ENCODE assay signal across 24 mouse cellular contexts in genomic region chr15:22726574-22726973, GRCm38 (mm10).
DNase-seq lines count a peak whose midpoint lies in the region; ATAC-seq lines count a peak whose summit lies in the region.
"Had no signal": no experiment of that assay in that cellular context is flagged by ENCODE, and none has a peak within 500 bp of the region (broad histone marks: within the 10 kb centered on the region; RNA-seq: fewer than 3 reads in every experiment).

No protein-coding gene starts in this region.

- no peak for DNase-seq in hindbrain, embryonic 11.5 days (ENCODE audit: low spot score)
- peak; percentile 78 for DNase-seq in brain, adult 2 months (ENCODE audit: low read depth, low spot score)
- DNase-seq in cerebellum, adult 8-10 months = peak; percentile 38
- DNase-seq in layer of hippocampus, postnatal 10 days (ENCODE audit: low spot score in 2 of 2) = no peak
- no peak for DNase-seq in embryo, embryonic 9.5 days (ENCODE audit: extremely low spot score)
- DNase-seq: adrenal gland, postnatal 36 days; gastrocnemius, adult 2 months; heart, postnatal 36 days; kidney, adult 9 months; kidney, postnatal 25 days; layer of hippocampus, postnatal 36 days; lung, embryonic 14.5 days; lung, postnatal 36 days had no signal

- no peak overlapping the region for H3K27ac ChIP-seq in hindbrain, embryonic 16.5 days (ENCODE audit: low read depth, low read length)
- H3K27ac ChIP-seq in hindbrain, embryonic 11.5 days (ENCODE audit: low read depth, low read length) = no peak overlapping the region
- H3K27ac ChIP-seq in forebrain, embryonic 16.5 days (ENCODE audit: low read length) = no peak overlapping the region
- H3K27ac ChIP-seq: gastrocnemius, adult 2 months; heart, embryonic 15.5 days; hindbrain, embryonic 15.5 days; layer of hippocampus, adult 2 months; limb, embryonic 13.5 days; liver, embryonic 14.5 days; midbrain, embryonic 13.5 days; neural tube, embryonic 12.5 days had no signal

- H3K4me1 ChIP-seq in hindbrain, embryonic 16.5 days (ENCODE audit: control insufficient read depth, insufficient read depth, low read depth, low read length) = no peaks in the 10 kb centered on the region
- no peaks in the 10 kb centered on the region for H3K4me1 ChIP-seq in hindbrain, embryonic 11.5 days (replicated peaks; ENCODE audit: control insufficient read depth, insufficient read depth, low read length)
- H3K4me1 ChIP-seq in forebrain, embryonic 16.5 days (replicated peaks; ENCODE audit: control insufficient read depth, insufficient read depth, low read length) = 0 out of 2 replicates have a peak, but pooled peaks cover 2% of the 10 kb centered on the region
- H3K4me1 ChIP-seq: heart, embryonic 15.5 days; hindbrain, embryonic 15.5 days; limb, embryonic 13.5 days; megakaryocyte, embryonic 14.5 days; midbrain, embryonic 13.5 days; neural tube, embryonic 12.5 days had no signal

- H3K4me2 ChIP-seq in hindbrain, embryonic 16.5 days (ENCODE audit: low read length) = no peak overlapping the region
- H3K4me2 ChIP-seq in hindbrain, embryonic 11.5 days (replicated peaks; ENCODE audit: low read depth, low read length) = no peak overlapping the region
- H3K4me2 ChIP-seq in forebrain, embryonic 16.5 days (ENCODE audit: low read length) = no peak overlapping the region
- H3K4me2 ChIP-seq: heart, embryonic 15.5 days; hindbrain, embryonic 15.5 days; limb, embryonic 13.5 days; lung, embryonic 14.5 days; midbrain, embryonic 13.5 days; neural tube, embryonic 12.5 days had no signal

- ATAC-seq in hindbrain, embryonic 16.5 days = peak; percentile 63; the same call in 1 of the 2 replicates
- ATAC-seq in hindbrain, embryonic 11.5 days (ENCODE audit: low FRiP score) = no peak
- ATAC-seq in forebrain, embryonic 16.5 days = peak; percentile 67
- ATAC-seq: intestine, embryonic 16.5 days; midbrain, embryonic 13.5 days had no signal

- no peak overlapping the region for H3K9ac ChIP-seq in hindbrain, embryonic 16.5 days (ENCODE audit: low read depth, low read length)
- H3K9ac ChIP-seq in hindbrain, embryonic 11.5 days (ENCODE audit: low read depth, low read length) = no peak overlapping the region
- H3K9ac ChIP-seq in forebrain, embryonic 16.5 days (replicated peaks; ENCODE audit: low read depth, low read length) = no peak overlapping the region
- H3K9ac ChIP-seq: heart, embryonic 15.5 days; hindbrain, embryonic 15.5 days; limb, embryonic 13.5 days; liver, embryonic 14.5 days; lung, embryonic 14.5 days; midbrain, embryonic 13.5 days; neural tube, embryonic 12.5 days had no signal

- no peak overlapping the region for H3K4me3 ChIP-seq in hindbrain, embryonic 16.5 days (ENCODE audit: low read length)
- no peak overlapping the region for H3K4me3 ChIP-seq in hindbrain, embryonic 11.5 days (ENCODE audit: low read depth, low read length)
- no peak overlapping the region for H3K4me3 ChIP-seq in forebrain, embryonic 16.5 days (replicated peaks; ENCODE audit: low read length)
- H3K4me3 ChIP-seq: gastrocnemius, adult 2 months; heart, embryonic 15.5 days; hindbrain, embryonic 15.5 days; layer of hippocampus, adult 2 months; limb, embryonic 13.5 days; megakaryocyte, embryonic 14.5 days; midbrain, embryonic 13.5 days; neural tube, embryonic 12.5 days had no signal

- WGBS in hindbrain, embryonic 16.5 days = 63% methylated on average over 1 of the region's 1 CpGs
- WGBS in hindbrain, embryonic 11.5 days = 74% methylated on average over 1 of the region's 1 CpGs
- 43% methylated on average over 1 of the region's 1 CpGs for WGBS in forebrain, embryonic 16.5 days

- no peaks in the 10 kb centered on the region for H3K27me3 ChIP-seq in hindbrain, embryonic 16.5 days (replicated peaks; ENCODE audit: control insufficient read depth, insufficient read depth, low read length)
- H3K27me3 ChIP-seq in hindbrain, embryonic 11.5 days (ENCODE audit: control insufficient read depth, insufficient read depth, low read length) = no peaks in the 10 kb centered on the region
- no peaks in the 10 kb centered on the region for H3K27me3 ChIP-seq in forebrain, embryonic 16.5 days (replicated peaks; ENCODE audit: control insufficient read depth, insufficient read depth, low read length)
- H3K27me3 ChIP-seq: heart, embryonic 15.5 days; hindbrain, embryonic 15.5 days; limb, embryonic 13.5 days; megakaryocyte, embryonic 14.5 days; midbrain, embryonic 13.5 days; neural tube, embryonic 12.5 days had no signal

- H3K9me3 ChIP-seq in hindbrain, embryonic 16.5 days (ENCODE audit: control insufficient read depth, low read length) = no peaks in the 10 kb centered on the region
- no peaks in the 10 kb centered on the region for H3K9me3 ChIP-seq in hindbrain, embryonic 11.5 days (ENCODE audit: control insufficient read depth, low read length)
- H3K9me3 ChIP-seq in forebrain, embryonic 16.5 days (ENCODE audit: control insufficient read depth, low read length) = 0 out of 2 replicates have a peak, but pooled peaks cover 2% of the 10 kb centered on the region
- H3K9me3 ChIP-seq: heart, embryonic 15.5 days; hindbrain, embryonic 15.5 days; limb, embryonic 13.5 days; megakaryocyte, embryonic 14.5 days; midbrain, embryonic 13.5 days; neural tube, embryonic 12.5 days had no signal

- H3K36me3 ChIP-seq in hindbrain, embryonic 16.5 days (ENCODE audit: control insufficient read depth, insufficient read depth, low read length) = no peaks in the 10 kb centered on the region
- H3K36me3 ChIP-seq in hindbrain, embryonic 11.5 days (ENCODE audit: control insufficient read depth, insufficient read depth, low read length) = no peaks in the 10 kb centered on the region
- no peaks in the 10 kb centered on the region for H3K36me3 ChIP-seq in forebrain, embryonic 16.5 days (ENCODE audit: control insufficient read depth, insufficient read depth)
- H3K36me3 ChIP-seq: heart, embryonic 15.5 days; hindbrain, embryonic 15.5 days; limb, embryonic 13.5 days; midbrain, embryonic 13.5 days; neural tube, embryonic 12.5 days had no signal

Comparison
In these comparisons a context has a peak if more than half of its experiments do, and no peak if none do; other contexts are left out.
1. DNase-seq: peak in brain, adult 2 months (single experiment) and cerebellum, adult 8-10 months (single experiment); none in hindbrain, embryonic 11.5 days (single experiment), layer of hippocampus, postnatal 10 days (0 of 2) and embryo, embryonic 9.5 days (single experiment).